Mouse (Mus musculus) hindbrain, embryonic 10.5 days (tissue): ENCODE data around the gene Rabep1. TPM values are rescaled to one million over a fixed set of nuclear protein-coding genes. Genes with fewer than 3 reads are reported as not detected.
"Not testable (repeated sequence)": the region's sequence is repeated elsewhere in the genome, so short reads cannot be mapped to it uniquely, and the experiment has no call there.

Experiments used
- DNase-seq: peaks from one replicate; pipeline ENCODE4 v3.0.0-alpha.2; 2017; ENCODE audit warnings: low spot score
- H3K27ac ChIP-seq: fragments of 300-500 bp; sonication (generic); 2 replicates; pipeline ENCODE4 v1.5.1; 2016; ENCODE audit warnings: mild to moderate bottlenecking, moderate library complexity
- H3K27me3 ChIP-seq: fragments of 300-500 bp; sonication (generic); 2 replicates; pipeline ENCODE4 v1.6.1; 2016; ENCODE audit warnings: mild to moderate bottlenecking; ENCODE audit not compliant: poor library complexity, insufficient read depth, severe bottlenecking
- H3K36me3 ChIP-seq: fragments of 300-500 bp; sonication (generic); 2 replicates; pipeline ENCODE4 v1.6.1; 2016; ENCODE audit warnings: mild to moderate bottlenecking, moderate library complexity
- H3K4me1 ChIP-seq: fragments of 300-500 bp; sonication (generic); replicated peaks from 2 replicates; pipeline ENCODE4 v1.6.1; 2016; ENCODE audit warnings: mild to moderate bottlenecking
- H3K4me3 ChIP-seq: fragments of 300-500 bp; sonication (generic); 2 replicates; pipeline ENCODE4 v1.5.1; 2016; ENCODE audit warnings: mild to moderate bottlenecking, moderate library complexity
- H3K9me3 ChIP-seq: fragments of 300-500 bp; sonication (generic); 2 replicates; pipeline ENCODE4 v1.6.1; 2016; ENCODE audit warnings: mild to moderate bottlenecking, moderate library complexity
- WGBS: fragments of 180-500 bp; shearing (Covaris S2); methylation state at CpG from one replicate; pipeline ENCODE4 v1.1.7; 2016; 5-methylcytosine and 5-hydroxymethylcytosine counted together
- polyA plus RNA-seq: library from polyadenylated mRNA; unstranded; fragments of >200 nt; fragmentation: Nextera tagmentation; extraction: Ambion mirVana; gene quantifications from 2 replicates; pipeline ENCODE4 v1.2.1, GENCODE M21; 2016

Rabep1 gene
- polyA plus RNA-seq, 1 experiment from 2014 or later = 32.5 TPM

- Histone ChIP-seq H3K4me3 (no peak overlapping the region), H3K27me3 (no peaks in the 10 kb centered on the region), H3K4me1 (no peaks in the 10 kb centered on the region), H3K9me3 (peaks cover 10% of the 10 kb centered on the region; the same call in 1 of the 2 replicates), H3K27ac (no peak overlapping the region), H3K36me3 (no peaks in the 10 kb centered on the region)
- DNase-seq = no peak
- 95% methylated on average over 3 of the region's 3 CpGs for WGBS
Observed at GRCm38 (mm10) chr11:70837031-70837430, 7.5 kb upstream of the Rabep1 start.

GRCm38 (mm10) chr11:70838610-70839009 lies 6.0 kb upstream of the Rabep1 start:
- H3K36me3 ChIP-seq = no peaks in the 10 kb centered on the region
- no peaks in the 10 kb centered on the region; the same call in 1 of the 2 replicates for H3K27me3 ChIP-seq
- H3K4me1 ChIP-seq = peaks cover 1% of the 10 kb centered on the region
- no peak overlapping the region for H3K4me3 ChIP-seq
- 53% methylated on average over 2 of the region's 2 CpGs for WGBS
- no peak for DNase-seq
- no peak overlapping the region for H3K27ac ChIP-seq
- peaks cover 5% of the 10 kb centered on the region; the same call in 1 of the 2 replicates for H3K9me3 ChIP-seq

GRCm38 (mm10) chr11:70842983-70843382 lies 1.6 kb upstream of the Rabep1 start:
- Histone ChIP-seq H3K27me3 (no peaks in the 10 kb centered on the region; the same call in 1 of the 2 replicates), H3K4me1 (peaks cover 27% of the 10 kb centered on the region), H3K4me3 (no peak overlapping the region), H3K9me3 (no peaks in the 10 kb centered on the region), H3K27ac (no peak overlapping the region), H3K36me3 (no peaks in the 10 kb centered on the region)
- 57% methylated on average over 4 of the region's 4 CpGs for WGBS
- no peak for DNase-seq

GRCm38 (mm10) chr11:70843701-70844551 lies 652 bp upstream of the Rabep1 start:
- no peaks in the 10 kb centered on the region for H3K36me3 ChIP-seq
- H3K27me3 ChIP-seq = no peaks in the 10 kb centered on the region; the same call in 1 of the 2 replicates
- H3K4me3 ChIP-seq = peak overlapping the region; percentile 97
- DNase-seq = no peak
- H3K27ac ChIP-seq = peak overlapping the region; percentile 95
- 18% methylated on average over 12 of the region's 12 CpGs for WGBS
- peaks cover 27% of the 10 kb centered on the region for H3K4me1 ChIP-seq
- H3K9me3 ChIP-seq = no peaks in the 10 kb centered on the region

GRCm38 (mm10) chr11:70845457-70845978 lies 940 bp downstream of the Rabep1 start:
- no peaks in the 10 kb centered on the region for H3K9me3 ChIP-seq
- no peaks in the 10 kb centered on the region for H3K36me3 ChIP-seq
- no peak for DNase-seq
- peak overlapping the region; percentile 95 for H3K27ac ChIP-seq
- no peaks in the 10 kb centered on the region; the same call in 1 of the 2 replicates for H3K27me3 ChIP-seq
- peaks cover 27% of the 10 kb centered on the region for H3K4me1 ChIP-seq
- WGBS = 7% methylated on average over 19 of the region's 19 CpGs
- H3K4me3 ChIP-seq = peak overlapping the region; percentile 97

- H3K27ac ChIP-seq = no peak overlapping the region
- 68% methylated on average over 2 of the region's 2 CpGs for WGBS
Observed at GRCm38 (mm10) chr11:70846029-70846428, 1.5 kb downstream of the Rabep1 start.

GRCm38 (mm10) chr11:70860371-70860770 lies 15.8 kb downstream of the Rabep1 start:
- no peaks in the 10 kb centered on the region for H3K4me1 ChIP-seq
- no peak overlapping the region for H3K27ac ChIP-seq
- 0 out of 2 replicates have a peak, but pooled peaks cover 2% of the 10 kb centered on the region for H3K36me3 ChIP-seq
- WGBS = 96% methylated on average over 1 of the region's 1 CpGs
- H3K4me3 ChIP-seq = no peak overlapping the region
- no peak for DNase-seq
- H3K27me3 ChIP-seq = no peaks in the 10 kb centered on the region
- no peaks in the 10 kb centered on the region for H3K9me3 ChIP-seq

More at GRCm38 (mm10) chr11:70846029-70846428, 1.5 kb downstream of the Rabep1 start:
- H3K27me3 ChIP-seq = no peaks in the 10 kb centered on the region; the same call in 1 of the 2 replicates
- H3K36me3 ChIP-seq = no peaks in the 10 kb centered on the region
- DNase-seq = no peak
- no peaks in the 10 kb centered on the region for H3K9me3 ChIP-seq
- H3K4me1 ChIP-seq = peaks cover 27% of the 10 kb centered on the region
- peak overlapping the region; percentile 97 for H3K4me3 ChIP-seq

GRCm38 (mm10) chr11:70863204-70863603 lies 18.6 kb downstream of the Rabep1 start:
- not testable (repeated sequence) for H3K4me3 ChIP-seq, H3K27me3 ChIP-seq, H3K4me1 ChIP-seq, DNase-seq, H3K9me3 ChIP-seq, H3K36me3 ChIP-seq, H3K27ac ChIP-seq
- 88% methylated on average over 2 of the region's 2 CpGs for WGBS

- WGBS = 87% methylated on average over 2 of the region's 2 CpGs
- no peaks in the 10 kb centered on the region for H3K9me3 ChIP-seq
- no peaks in the 10 kb centered on the region for H3K4me1 ChIP-seq
- no peaks in the 10 kb centered on the region for H3K27me3 ChIP-seq
- H3K27ac ChIP-seq = no peak overlapping the region
- H3K4me3 ChIP-seq = no peak overlapping the region
- 0 out of 2 replicates have a peak, but pooled peaks cover 2% of the 10 kb centered on the region for H3K36me3 ChIP-seq
- DNase-seq = no peak
Observed at GRCm38 (mm10) chr11:70865223-70865622, 20.6 kb downstream of the Rabep1 start.

GRCm38 (mm10) chr11:70869263-70869662 lies 24.7 kb downstream of the Rabep1 start:
- no peaks in the 10 kb centered on the region for H3K9me3 ChIP-seq
- no peak overlapping the region for H3K4me3 ChIP-seq
- WGBS = 93% methylated on average over 3 of the region's 3 CpGs

GRCm38 (mm10) chr11:70869811-70870210 lies 25.2 kb downstream of the Rabep1 start:
- Histone ChIP-seq H3K4me1 (no peaks in the 10 kb centered on the region), H3K27ac (no peak overlapping the region), H3K27me3 (no peaks in the 10 kb centered on the region), H3K36me3 (no peaks in the 10 kb centered on the region), H3K9me3 (no peaks in the 10 kb centered on the region), H3K4me3 (no peak overlapping the region)
- WGBS = 92% methylated on average over 2 of the region's 2 CpGs
- DNase-seq = no peak

More at GRCm38 (mm10) chr11:70869263-70869662, 24.7 kb downstream of the Rabep1 start:
- Histone ChIP-seq H3K36me3 (no peaks in the 10 kb centered on the region), H3K27me3 (no peaks in the 10 kb centered on the region), H3K4me1 (no peaks in the 10 kb centered on the region), H3K27ac (no peak overlapping the region)
- no peak for DNase-seq

GRCm38 (mm10) chr11:70870407-70870806 lies 25.8 kb downstream of the Rabep1 start:
- no peaks in the 10 kb centered on the region for H3K36me3 ChIP-seq
- H3K27me3 ChIP-seq = no peaks in the 10 kb centered on the region
- no peak overlapping the region for H3K27ac ChIP-seq
- no peaks in the 10 kb centered on the region for H3K4me1 ChIP-seq
- no peak overlapping the region for H3K4me3 ChIP-seq
- DNase-seq = no peak
- WGBS = 100% methylated on average over 1 of the region's 1 CpGs
- H3K9me3 ChIP-seq = no peaks in the 10 kb centered on the region

- Histone ChIP-seq H3K27ac (no peak overlapping the region), H3K4me3 (no peak overlapping the region), H3K36me3 (no peaks in the 10 kb centered on the region), H3K9me3 (no peaks in the 10 kb centered on the region), H3K27me3 (no peaks in the 10 kb centered on the region), H3K4me1 (no peaks in the 10 kb centered on the region)
- WGBS = 77% methylated on average over 1 of the region's 1 CpGs
- no peak for DNase-seq
Observed at GRCm38 (mm10) chr11:70871110-70871509, 26.5 kb downstream of the Rabep1 start.
